Mouse (Mus musculus): Measurements from ENCODE around the gene Arhgap23. TPM values are rescaled to one million over a fixed set of nuclear protein-coding genes. Genes with fewer than 3 reads are reported as not detected.

The Arhgap23 gene
- total and polyA plus RNA-seq, 2 experiments from 2014 or later = 9.6 to 80.2 TPM

GRCm38 (mm10) chr11:97440441-97440881, 25.1 kb downstream of the Arhgap23 start:
- H3K9me3 ChIP-seq (ENCODE audit: low read length) = no peaks in the 10 kb centered on the region
- DNase-seq (ENCODE audit: low spot score) (no peak), ATAC-seq (ENCODE audit: low FRiP score) (peak; percentile 38; the same call in 1 of the 2 replicates)
- peak overlapping the region; percentile 48 for H3K9ac ChIP-seq (replicated peaks; ENCODE audit: low read length, poor library complexity, severe bottlenecking)
- WGBS = 4% methylated on average over 34 of the region's 34 CpGs
- H3K4me3 ChIP-seq (ENCODE audit: low read depth, low read length) = peak overlapping the region; percentile 35
- H3K4me1 ChIP-seq (ENCODE audit: insufficient read depth, low read length) = no peaks in the 10 kb centered on the region
- no peak for TF ChIP-seq CTCF (IDR thresholded peaks at IDR 0.05)
- peak overlapping the region; percentile 46 for H3K4me2 ChIP-seq (ENCODE audit: low read depth, low read length, poor library complexity, severe bottlenecking)
- H3K27ac ChIP-seq (ENCODE audit: low read depth, low read length) = no peak overlapping the region
- H3K36me3 ChIP-seq (ENCODE audit: insufficient read depth, low read length) = peaks cover 12% of the 10 kb centered on the region
- H3K27me3 ChIP-seq (ENCODE audit: insufficient read depth, low read length) = no peaks in the 10 kb centered on the region; the same call in 1 of the 2 replicates

- H3K9ac ChIP-seq (replicated peaks; ENCODE audit: low read length, poor library complexity, severe bottlenecking) = no peak overlapping the region
- H3K4me3 ChIP-seq (ENCODE audit: low read depth, low read length) = no peak overlapping the region
- no peaks in the 10 kb centered on the region for H3K9me3 ChIP-seq (ENCODE audit: low read length)
- DNase-seq (ENCODE audit: low spot score) (peak; percentile 43), ATAC-seq (ENCODE audit: low FRiP score) (0 out of 2 replicates have a peak, but pooled peaks have one; percentile 15)
- H3K36me3 ChIP-seq (ENCODE audit: insufficient read depth, low read length) = peaks cover 19% of the 10 kb centered on the region
- H3K27ac ChIP-seq (ENCODE audit: low read depth, low read length) = no peak overlapping the region
- H3K4me2 ChIP-seq (ENCODE audit: low read depth, low read length, poor library complexity, severe bottlenecking) = peak overlapping the region; percentile 46; the same call in 1 of the 2 replicates
- H3K4me1 ChIP-seq (ENCODE audit: insufficient read depth, low read length) = no peaks in the 10 kb centered on the region
- WGBS = 51% methylated on average over 15 of the region's 15 CpGs
- no peaks in the 10 kb centered on the region; the same call in 1 of the 2 replicates for H3K27me3 ChIP-seq (ENCODE audit: insufficient read depth, low read length)
- no peak for TF ChIP-seq CTCF (IDR thresholded peaks at IDR 0.05)
These were observed 25.8 kb downstream of the Arhgap23 start for GRCm38 (mm10) chr11:97441036-97441657.

GRCm38 (mm10) chr11:97441658-97442125, 26.4 kb downstream of the Arhgap23 start:
- no peak overlapping the region for H3K9ac ChIP-seq (replicated peaks; ENCODE audit: low read length, poor library complexity, severe bottlenecking)
- TF ChIP-seq CTCF (IDR thresholded peaks at IDR 0.05) = no peak
- no peak overlapping the region for H3K4me3 ChIP-seq (ENCODE audit: low read depth, low read length)
- H3K4me1 ChIP-seq (ENCODE audit: insufficient read depth, low read length) = no peaks in the 10 kb centered on the region
- DNase-seq (ENCODE audit: low spot score) = no peak
- peaks cover 24% of the 10 kb centered on the region for H3K36me3 ChIP-seq (ENCODE audit: insufficient read depth, low read length)
- H3K27me3 ChIP-seq (ENCODE audit: insufficient read depth, low read length) = no peaks in the 10 kb centered on the region; the same call in 1 of the 2 replicates
- H3K9me3 ChIP-seq (ENCODE audit: low read length) = no peaks in the 10 kb centered on the region
- no peak overlapping the region for H3K4me2 ChIP-seq (ENCODE audit: low read depth, low read length, poor library complexity, severe bottlenecking)
- WGBS = 4% methylated on average over 3 of the region's 3 CpGs
- H3K27ac ChIP-seq (ENCODE audit: low read depth, low read length) = no peak overlapping the region
- no peak for ATAC-seq (ENCODE audit: low FRiP score)

- 86% methylated on average over 11 of the region's 11 CpGs for WGBS
- no peak for TF ChIP-seq CTCF (IDR thresholded peaks at IDR 0.05)
- no peak overlapping the region for H3K27ac ChIP-seq (ENCODE audit: low read depth, low read length)
- no peaks in the 10 kb centered on the region; the same call in 1 of the 2 replicates for H3K27me3 ChIP-seq (ENCODE audit: insufficient read depth, low read length)
- no peak overlapping the region for H3K4me2 ChIP-seq (ENCODE audit: low read depth, low read length, poor library complexity, severe bottlenecking)
- DNase-seq (ENCODE audit: low spot score) (no peak), ATAC-seq (ENCODE audit: low FRiP score) (no peak)
- peaks cover 24% of the 10 kb centered on the region for H3K36me3 ChIP-seq (ENCODE audit: insufficient read depth, low read length)
- H3K9ac ChIP-seq (replicated peaks; ENCODE audit: low read length, poor library complexity, severe bottlenecking) = no peak overlapping the region
- H3K4me3 ChIP-seq (ENCODE audit: low read depth, low read length) = no peak overlapping the region
- no peaks in the 10 kb centered on the region for H3K9me3 ChIP-seq (ENCODE audit: low read length)
- no peaks in the 10 kb centered on the region for H3K4me1 ChIP-seq (ENCODE audit: insufficient read depth, low read length)
These were observed 27.8 kb downstream of the Arhgap23 start for GRCm38 (mm10) chr11:97442891-97443675.

GRCm38 (mm10) chr11:97445596-97445995, 30.3 kb downstream of the Arhgap23 start:
- ATAC-seq (ENCODE audit: low FRiP score) = no peak
- no peak for TF ChIP-seq CTCF (IDR thresholded peaks at IDR 0.05)
- H3K9me3 ChIP-seq (ENCODE audit: low read length) = no peaks in the 10 kb centered on the region
- H3K9ac ChIP-seq (replicated peaks; ENCODE audit: low read length, poor library complexity, severe bottlenecking) = no peak overlapping the region
- no peak overlapping the region for H3K27ac ChIP-seq (ENCODE audit: low read depth, low read length)
- H3K27me3 ChIP-seq (ENCODE audit: insufficient read depth, low read length) = no peaks in the 10 kb centered on the region; the same call in 1 of the 2 replicates
- WGBS = 74% methylated on average over 6 of the region's 6 CpGs
- H3K36me3 ChIP-seq (ENCODE audit: insufficient read depth, low read length) = peaks cover 32% of the 10 kb centered on the region
- H3K4me2 ChIP-seq (ENCODE audit: low read depth, low read length, poor library complexity, severe bottlenecking) = no peak overlapping the region
- H3K4me1 ChIP-seq (ENCODE audit: insufficient read depth, low read length) = peaks cover 3% of the 10 kb centered on the region; the same call in 1 of the 2 replicates
- no peak overlapping the region for H3K4me3 ChIP-seq (ENCODE audit: low read depth, low read length)
- DNase-seq (ENCODE audit: low spot score) = no peak
